Mouse (Mus musculus) small intestine, adult 2 months (tissue): ENCODE results near the gene Rrbp1.

Source experiments
- CTCF ChIP-seq: fragments of 200-500 bp; IDR thresholded peaks from 2 replicates; pipeline ENCODE4 v1.5.1; 2012; ENCODE audit warnings: low read depth, mild to moderate bottlenecking, control low read depth, inconsistent platforms, low read length, moderate library complexity, mixed read lengths; ENCODE audit not compliant: insufficient replicate concordance, insufficient read length; ENCODE audit errors: extremely low read depth
- POLR2A ChIP-seq: fragments of 200-500 bp; IDR thresholded peaks from 2 replicates; pipeline ENCODE4 v1.6.1; 2012; ENCODE audit warnings: low read depth, mild to moderate bottlenecking, control low read depth, inconsistent platforms, low read length, moderate library complexity

GRCm38 (mm10) chr2:143982152-143982551 is 28.9 kb downstream of the Rrbp1 start:
- TF ChIP-seq CTCF (no peak), POLR2A (no peak)
